Mouse (Mus musculus): ENCODE measurements at regions not wholly inside any gene's neighbourhood (a gene's known extent, or its start where the extent isn't known, plus 50 kb on each side); places are given as distances from the start of the nearest gene placed in this dataset.
A peak's percentile ranks its signal among the peaks of the same experiment; 100 is the strongest.

- no peak overlapping the region for H3K4me2 ChIP-seq (ENCODE audit: low read depth, low read length)
- no peaks in the 10 kb centered on the region for H3K36me3 ChIP-seq (ENCODE audit: control insufficient read depth, insufficient read depth)
- no peaks in the 10 kb centered on the region for H3K9me3 ChIP-seq (replicated peaks; ENCODE audit: control insufficient read depth, low read length)
- H3K4me1 ChIP-seq (ENCODE audit: control insufficient read depth, low read depth, low read length), result no peaks in the 10 kb centered on the region
- ATAC-seq (ENCODE audit: low read depth), result no peak
- H3K9ac ChIP-seq (ENCODE audit: low read depth, low read length), result no peak overlapping the region
- H3K27me3 ChIP-seq (ENCODE audit: control insufficient read depth, insufficient read depth, low read depth, low read length), result no peaks in the 10 kb centered on the region
- no peak overlapping the region for H3K27ac ChIP-seq (ENCODE audit: low read length)
- no peak overlapping the region for H3K4me3 ChIP-seq (ENCODE audit: low read depth, low read length)
- WGBS (ENCODE audit: insufficient replicate concordance), result 43% methylated on average over 7 of the region's 7 CpGs
Measured at GRCm38 (mm10) chrX:12436106-12436505, 151.5 kb upstream of the Atp6ap2 start.

- H3K9me3 ChIP-seq (replicated peaks; ENCODE audit: control insufficient read depth, low read length), result no peaks in the 10 kb centered on the region
- H3K4me1 ChIP-seq (ENCODE audit: control insufficient read depth, low read depth, low read length), result no peaks in the 10 kb centered on the region
- no peak overlapping the region for H3K9ac ChIP-seq (ENCODE audit: low read depth, low read length)
- ATAC-seq (ENCODE audit: low read depth), result no peak
- WGBS (ENCODE audit: insufficient replicate concordance), result 59% methylated on average over 12 of the region's 12 CpGs
- no peaks in the 10 kb centered on the region for H3K36me3 ChIP-seq (ENCODE audit: control insufficient read depth, insufficient read depth)
- H3K4me3 ChIP-seq (ENCODE audit: low read depth, low read length), result no peak overlapping the region
- H3K4me2 ChIP-seq (ENCODE audit: low read depth, low read length), result no peak overlapping the region
- H3K27me3 ChIP-seq (ENCODE audit: control insufficient read depth, insufficient read depth, low read depth, low read length), result no peaks in the 10 kb centered on the region; the same call in 1 of the 2 replicates
- H3K27ac ChIP-seq (ENCODE audit: low read length), result no peak overlapping the region
Measured at GRCm38 (mm10) chrX:12439447-12439846, 148.2 kb upstream of the Atp6ap2 start.

GRCm38 (mm10) chrX:12443794-12444193, 143.8 kb upstream of the Atp6ap2 start:
- no peak overlapping the region for H3K27ac ChIP-seq (ENCODE audit: low read length)
- no peaks in the 10 kb centered on the region for H3K9me3 ChIP-seq (replicated peaks; ENCODE audit: control insufficient read depth, low read length)
- no peaks in the 10 kb centered on the region; the same call in 1 of the 2 replicates for H3K27me3 ChIP-seq (ENCODE audit: control insufficient read depth, insufficient read depth, low read depth, low read length)
- H3K4me1 ChIP-seq (ENCODE audit: control insufficient read depth, low read depth, low read length), result no peaks in the 10 kb centered on the region
- 34% methylated on average over 5 of the region's 5 CpGs for WGBS (ENCODE audit: insufficient replicate concordance)
- no peak overlapping the region for H3K9ac ChIP-seq (ENCODE audit: low read depth, low read length)
- no peaks in the 10 kb centered on the region for H3K36me3 ChIP-seq (ENCODE audit: control insufficient read depth, insufficient read depth)
- no peak overlapping the region for H3K4me3 ChIP-seq (ENCODE audit: low read depth, low read length)
- ATAC-seq (ENCODE audit: low read depth), result no peak
- no peak overlapping the region for H3K4me2 ChIP-seq (ENCODE audit: low read depth, low read length)

GRCm38 (mm10) chrX:12445093-12445492, 142.5 kb upstream of the Atp6ap2 start:
- no peaks in the 10 kb centered on the region; the same call in 1 of the 2 replicates for H3K27me3 ChIP-seq (ENCODE audit: control insufficient read depth, insufficient read depth, low read depth, low read length)
- H3K9me3 ChIP-seq (replicated peaks; ENCODE audit: control insufficient read depth, low read length), result no peaks in the 10 kb centered on the region
- 31% methylated on average over 2 of the region's 2 CpGs for WGBS (ENCODE audit: insufficient replicate concordance)
- no peak overlapping the region for H3K4me2 ChIP-seq (ENCODE audit: low read depth, low read length)
- H3K4me3 ChIP-seq (ENCODE audit: low read depth, low read length), result no peak overlapping the region
- no peak for ATAC-seq (ENCODE audit: low read depth)
- H3K9ac ChIP-seq (ENCODE audit: low read depth, low read length), result no peak overlapping the region
- H3K27ac ChIP-seq (ENCODE audit: low read length), result no peak overlapping the region
- H3K36me3 ChIP-seq (ENCODE audit: control insufficient read depth, insufficient read depth), result no peaks in the 10 kb centered on the region
- H3K4me1 ChIP-seq (ENCODE audit: control insufficient read depth, low read depth, low read length), result no peaks in the 10 kb centered on the region

- H3K4me3 ChIP-seq (ENCODE audit: low read depth, low read length), result no peak overlapping the region
- H3K27me3 ChIP-seq (ENCODE audit: control insufficient read depth, insufficient read depth, low read depth, low read length), result no peaks in the 10 kb centered on the region; the same call in 1 of the 2 replicates
- ATAC-seq (ENCODE audit: low read depth), result peak; percentile 79
- no peaks in the 10 kb centered on the region for H3K4me1 ChIP-seq (ENCODE audit: control insufficient read depth, low read depth, low read length)
- H3K4me2 ChIP-seq (ENCODE audit: low read depth, low read length), result no peak overlapping the region
- no peaks in the 10 kb centered on the region for H3K36me3 ChIP-seq (ENCODE audit: control insufficient read depth, insufficient read depth)
- peak overlapping the region; percentile 57 for H3K27ac ChIP-seq (ENCODE audit: low read length)
- H3K9me3 ChIP-seq (replicated peaks; ENCODE audit: control insufficient read depth, low read length), result no peaks in the 10 kb centered on the region
- no peak overlapping the region for H3K9ac ChIP-seq (ENCODE audit: low read depth, low read length)
Measured at GRCm38 (mm10) chrX:12447962-12448361, 139.6 kb upstream of the Atp6ap2 start.

- Histone ChIP-seq H3K27me3 (ENCODE audit: control insufficient read depth, insufficient read depth, low read depth, low read length) (no peaks in the 10 kb centered on the region), H3K4me2 (ENCODE audit: low read depth, low read length) (no peak overlapping the region), H3K4me3 (ENCODE audit: low read depth, low read length) (no peak overlapping the region), H3K4me1 (ENCODE audit: control insufficient read depth, low read depth, low read length) (no peaks in the 10 kb centered on the region), H3K27ac (ENCODE audit: low read length) (peak overlapping the region; percentile 34; the same call in 1 of the 2 replicates), H3K36me3 (ENCODE audit: control insufficient read depth, insufficient read depth) (no peaks in the 10 kb centered on the region), H3K9ac (ENCODE audit: low read depth, low read length) (no peak overlapping the region), H3K9me3 (replicated peaks; ENCODE audit: control insufficient read depth, low read length) (no peaks in the 10 kb centered on the region)
- peak; percentile 64 for ATAC-seq (ENCODE audit: low read depth)
- 69% methylated on average over 3 of the region's 3 CpGs for WGBS (ENCODE audit: insufficient replicate concordance)
Measured at GRCm38 (mm10) chrX:12449688-12450087, 137.9 kb upstream of the Atp6ap2 start.

GRCm38 (mm10) chrX:12452979-12453769, 134.4 kb upstream of the Atp6ap2 start:
- Histone ChIP-seq H3K4me3 (ENCODE audit: low read depth, low read length) (no peak overlapping the region), H3K27me3 (ENCODE audit: control insufficient read depth, insufficient read depth, low read depth, low read length) (no peaks in the 10 kb centered on the region), H3K9me3 (replicated peaks; ENCODE audit: control insufficient read depth, low read length) (no peaks in the 10 kb centered on the region), H3K36me3 (ENCODE audit: control insufficient read depth, insufficient read depth) (no peaks in the 10 kb centered on the region), H3K4me1 (ENCODE audit: control insufficient read depth, low read depth, low read length) (no peaks in the 10 kb centered on the region), H3K9ac (ENCODE audit: low read depth, low read length) (no peak overlapping the region), H3K4me2 (ENCODE audit: low read depth, low read length) (no peak overlapping the region), H3K27ac (ENCODE audit: low read length) (peak overlapping the region; percentile 59)
- peak; percentile 83 for ATAC-seq (ENCODE audit: low read depth)
- WGBS (ENCODE audit: insufficient replicate concordance), result 49% methylated on average over 8 of the region's 8 CpGs

GRCm38 (mm10) chrX:12461657-12462056, 125.9 kb upstream of the Atp6ap2 start:
- Histone ChIP-seq H3K4me2 (ENCODE audit: low read depth, low read length) (no peak overlapping the region), H3K36me3 (ENCODE audit: control insufficient read depth, insufficient read depth) (no peaks in the 10 kb centered on the region), H3K27ac (ENCODE audit: low read length) (no peak overlapping the region), H3K9me3 (replicated peaks; ENCODE audit: control insufficient read depth, low read length) (no peaks in the 10 kb centered on the region), H3K4me3 (ENCODE audit: low read depth, low read length) (no peak overlapping the region), H3K4me1 (ENCODE audit: control insufficient read depth, low read depth, low read length) (no peaks in the 10 kb centered on the region), H3K27me3 (ENCODE audit: control insufficient read depth, insufficient read depth, low read depth, low read length) (no peaks in the 10 kb centered on the region), H3K9ac (ENCODE audit: low read depth, low read length) (no peak overlapping the region)
- 51% methylated on average over 2 of the region's 2 CpGs for whole genome bisulfite sequencing (ENCODE audit: insufficient replicate concordance)
- no peak for ATAC-seq (ENCODE audit: low read depth)

- no peaks in the 10 kb centered on the region for H3K27me3 ChIP-seq (ENCODE audit: control insufficient read depth, insufficient read depth, low read depth, low read length)
- 69% methylated on average over 11 of the region's 11 CpGs for WGBS (ENCODE audit: insufficient replicate concordance)
- H3K4me3 ChIP-seq (ENCODE audit: low read depth, low read length), result no peak overlapping the region
- H3K9me3 ChIP-seq (replicated peaks; ENCODE audit: control insufficient read depth, low read length), result no peaks in the 10 kb centered on the region
- no peak for ATAC-seq (ENCODE audit: low read depth)
- no peaks in the 10 kb centered on the region for H3K36me3 ChIP-seq (ENCODE audit: control insufficient read depth, insufficient read depth)
- H3K9ac ChIP-seq (ENCODE audit: low read depth, low read length), result no peak overlapping the region
- H3K4me1 ChIP-seq (ENCODE audit: control insufficient read depth, low read depth, low read length), result no peaks in the 10 kb centered on the region; the same call in 1 of the 2 replicates
- H3K27ac ChIP-seq (ENCODE audit: low read length), result no peak overlapping the region
- H3K4me2 ChIP-seq (ENCODE audit: low read depth, low read length), result no peak overlapping the region
Measured at GRCm38 (mm10) chrX:12462936-12463647, 124.5 kb upstream of the Atp6ap2 start.
